Mouse (Mus musculus) cerebellum, adult 2 months (tissue): Measurements from ENCODE around the gene Rpa3.

Source experiments
- CTCF ChIP-seq: fragments of 200-500 bp; IDR thresholded peaks from 2 replicates; pipeline ENCODE4 v1.5.1; 2011; ENCODE audit warnings: low read depth, mild to moderate bottlenecking, control low read depth, low read length, moderate library complexity, borderline replicate concordance; ENCODE audit not compliant: insufficient read depth
- POLR2A ChIP-seq: fragments of 200-500 bp; IDR thresholded peaks from 2 replicates; pipeline ENCODE4 v1.6.1; 2011; ENCODE audit warnings: low read length, control low read depth, borderline replicate concordance; ENCODE audit not compliant: insufficient read depth

DNA sequence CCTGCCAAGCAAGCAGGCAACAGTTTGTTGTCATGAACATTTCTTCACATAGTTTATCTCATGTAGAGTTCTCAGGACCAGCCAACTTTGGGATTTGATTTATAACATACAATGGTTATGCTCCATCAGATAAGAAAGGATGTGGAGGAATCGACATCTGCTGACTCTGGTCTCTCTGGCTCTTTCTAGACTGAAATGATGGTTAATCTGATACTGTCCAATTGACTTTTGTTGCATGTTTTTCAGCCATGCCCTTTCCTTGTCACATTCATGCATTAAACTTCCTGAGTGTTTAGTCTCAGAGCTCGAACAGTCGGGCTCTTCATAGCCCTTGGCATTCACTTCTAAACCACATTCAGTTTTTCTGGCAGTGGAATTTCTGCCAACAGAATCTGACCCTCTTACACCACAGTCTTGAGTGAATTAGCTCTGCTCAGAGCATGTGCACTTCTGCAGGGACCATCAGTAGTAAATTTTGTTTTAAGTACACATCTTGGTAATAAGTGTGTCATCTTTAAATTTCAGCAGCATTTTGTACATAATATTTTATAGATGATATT is 26.5 kb upstream of the Rpa3 start:
- TF ChIP-seq CTCF (no peak), POLR2A (no peak)
